24 mouse cellular contexts compared by ENCODE assay signal in genomic region chr2:149768027-149768426, GRCm38 (mm10).
DNase-seq lines count a peak whose midpoint lies in the region; ATAC-seq and TF ChIP-seq lines count a peak whose summit lies in the region.
"Had no signal": no experiment of that assay in that cellular context is flagged by ENCODE, and none has a peak within 500 bp of the region (broad histone marks: within the 10 kb centered on the region; RNA-seq: fewer than 3 reads in every experiment).

No protein-coding gene starts in this region.

- WGBS in forebrain, embryonic 15.5 days: 61% methylated on average over 1 of the region's 1 CpGs
- 73% methylated on average over 1 of the region's 1 CpGs for WGBS in forebrain, embryonic 13.5 days

- DNase-seq in left cerebral cortex, adult 2 months (ENCODE audit: extremely low spot score in 1 of 2, low spot score in 2 of 2): no peak
- DNase-seq in left cerebral cortex, postnatal 14 days (ENCODE audit: low spot score in 2 of 2): no peak
- DNase-seq in Muller cell, postnatal 12 days (ENCODE audit: inconsistent ontology term): peak; percentile 53
- peak; percentile 21 for DNase-seq in telencephalon, adult 2 months (ENCODE audit: low read depth, low spot score)
- DNase-seq in layer of hippocampus, postnatal 10 days (ENCODE audit: low spot score in 2 of 2): no peak
- DNase-seq: adrenal gland, postnatal 10 days; adrenal gland, postnatal 36 days; cerebellum, adult 11 months; cerebellum, adult 2 months; cerebellum, adult 9-11 months; cerebellum, postnatal 25 days; embryo, embryonic 11 days; gastrocnemius, postnatal 10 days; gastrocnemius, postnatal 36 days; heart, adult 2 months had no signal

- H3K27me3 ChIP-seq in forebrain, embryonic 15.5 days: no peaks in the 10 kb centered on the region
- no peaks in the 10 kb centered on the region for H3K27me3 ChIP-seq in forebrain, embryonic 13.5 days
- H3K27me3 ChIP-seq: embryonic facial prominence, embryonic 13.5 days; hindbrain, embryonic 12.5 days; hindbrain, embryonic 15.5 days; Patski had no signal

- H3K4me3 ChIP-seq in forebrain, embryonic 15.5 days: no peak overlapping the region
- H3K4me3 ChIP-seq in forebrain, embryonic 13.5 days: no peak overlapping the region
- H3K4me3 ChIP-seq in left cerebral cortex, adult 2 months: no peak overlapping the region
- H3K4me3 ChIP-seq: embryonic facial prominence, embryonic 10.5 days; embryonic facial prominence, embryonic 13.5 days; erythroblast, embryonic 14.5 days; heart, adult 2 months; hindbrain, embryonic 12.5 days; hindbrain, embryonic 15.5 days had no signal

- no peak for ATAC-seq in forebrain, embryonic 15.5 days (replicated peaks)
- ATAC-seq in forebrain, embryonic 13.5 days: no peak
- ATAC-seq: Patski had no signal

- H3K27ac ChIP-seq in forebrain, embryonic 15.5 days (replicated peaks): 0 out of 2 replicates have a peak overlapping the region, but pooled peaks have one; percentile 25
- no peak overlapping the region for H3K27ac ChIP-seq in forebrain, embryonic 13.5 days
- H3K27ac ChIP-seq in left cerebral cortex, adult 2 months: 0 out of 2 replicates have a peak overlapping the region, but pooled peaks have one; percentile 36
- H3K27ac ChIP-seq: embryonic facial prominence, embryonic 10.5 days; embryonic facial prominence, embryonic 13.5 days; heart, adult 2 months; hindbrain, embryonic 12.5 days; hindbrain, embryonic 15.5 days had no signal

- intact Hi-C loops in left cerebral cortex, adult 2 months (cut with DNase I): loop anchor here (1.0 to 10.0 kb wide), 6 partner anchors 63 to 343 kb away; partner anchors contain the start of gene C530025M09Rik
- intact Hi-C loops in left cerebral cortex, postnatal 14 days (cut with DNase I): loop anchor here (5.0 kb wide), 2 partner anchors 104 to 346 kb away; no protein-coding TSS in a partner anchor

- no peaks in the 10 kb centered on the region for H3K4me1 ChIP-seq in forebrain, embryonic 15.5 days
- no peaks in the 10 kb centered on the region for H3K4me1 ChIP-seq in forebrain, embryonic 13.5 days
- H3K4me1 ChIP-seq: embryonic facial prominence, embryonic 10.5 days; embryonic facial prominence, embryonic 13.5 days; hindbrain, embryonic 12.5 days; hindbrain, embryonic 15.5 days had no signal

- H3K9ac ChIP-seq in forebrain, embryonic 15.5 days (replicated peaks): no peak overlapping the region
- H3K9ac ChIP-seq in forebrain, embryonic 13.5 days: no peak overlapping the region
- H3K9ac ChIP-seq: embryonic facial prominence, embryonic 13.5 days; hindbrain, embryonic 12.5 days; hindbrain, embryonic 15.5 days had no signal

- no peaks in the 10 kb centered on the region for H3K36me3 ChIP-seq in forebrain, embryonic 15.5 days
- H3K36me3 ChIP-seq in forebrain, embryonic 13.5 days (ENCODE audit: poor library complexity, severe bottlenecking): no peaks in the 10 kb centered on the region
- H3K36me3 ChIP-seq: embryonic facial prominence, embryonic 10.5 days; embryonic facial prominence, embryonic 13.5 days; hindbrain, embryonic 12.5 days; hindbrain, embryonic 15.5 days had no signal

- no peak for TF ChIP-seq CTCF in left cerebral cortex, adult 2 months (IDR thresholded peaks at IDR 0.05)

- no peak overlapping the region for H3K4me2 ChIP-seq in forebrain, embryonic 15.5 days (replicated peaks)
- no peak overlapping the region for H3K4me2 ChIP-seq in forebrain, embryonic 13.5 days
- H3K4me2 ChIP-seq: embryonic facial prominence, embryonic 13.5 days; heart, embryonic 11.5 days; hindbrain, embryonic 12.5 days; hindbrain, embryonic 15.5 days had no signal

- H3K9me3 ChIP-seq in forebrain, embryonic 15.5 days: no peaks in the 10 kb centered on the region
- H3K9me3 ChIP-seq in forebrain, embryonic 13.5 days (replicated peaks): no peaks in the 10 kb centered on the region
- H3K9me3 ChIP-seq: embryonic facial prominence, embryonic 10.5 days; embryonic facial prominence, embryonic 13.5 days; hindbrain, embryonic 12.5 days; hindbrain, embryonic 15.5 days had no signal

Comparison
In these comparisons a context has a peak if more than half of its experiments do, and no peak if none do; other contexts are left out.
1. DNase-seq: peak in Muller cell, postnatal 12 days (single experiment) and telencephalon, adult 2 months (single experiment); none in left cerebral cortex, adult 2 months (0 of 2), left cerebral cortex, postnatal 14 days (0 of 2) and layer of hippocampus, postnatal 10 days (0 of 2).